ENCODE assay signal across 8 mouse cellular contexts in the genomic region with DNA sequence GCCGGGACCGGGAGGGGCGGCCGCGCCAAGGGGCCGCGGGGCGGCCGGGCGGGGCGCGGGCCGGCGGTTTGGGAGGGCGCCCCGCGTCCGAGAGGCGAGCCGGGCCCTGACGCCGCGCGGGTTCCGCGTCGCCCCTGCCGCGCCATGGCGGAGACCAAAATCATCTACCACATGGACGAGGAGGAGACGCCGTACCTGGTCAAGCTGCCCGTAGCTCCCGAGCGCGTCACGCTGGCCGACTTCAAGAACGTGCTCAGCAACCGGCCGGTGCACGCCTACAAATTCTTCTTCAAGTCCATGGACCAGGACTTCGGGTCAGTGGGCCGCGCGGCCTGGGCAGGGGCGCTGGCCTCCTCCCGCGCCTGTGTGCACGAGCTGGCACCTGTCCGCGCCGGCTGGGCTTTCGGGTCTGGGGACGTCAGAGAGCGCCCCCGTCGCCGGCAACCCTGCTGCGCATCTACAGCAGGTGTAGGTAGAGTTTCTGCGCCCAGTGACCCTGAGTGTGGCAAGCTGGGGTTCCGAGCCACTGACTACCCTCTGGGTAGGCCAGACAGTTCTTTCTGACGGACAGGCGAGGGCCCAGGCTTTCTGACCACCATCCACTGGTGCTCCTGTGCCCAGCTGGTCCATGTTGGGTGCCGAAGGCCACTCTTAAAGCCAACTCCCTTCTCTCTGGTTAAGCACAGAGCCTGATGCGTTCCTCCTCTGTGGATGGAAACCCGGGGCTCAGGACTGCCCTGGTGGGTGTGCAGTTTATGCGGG. TPM values are rescaled to one million over a fixed set of nuclear protein-coding genes. Genes with fewer than 3 reads are reported as not detected.
DNase-seq lines count a peak whose midpoint lies in the region; ATAC-seq and TF ChIP-seq lines count a peak whose summit lies in the region.

No protein-coding gene starts in this region.

- peak; percentile 20; the same call in 1 of the 2 replicates for ATAC-seq in heart, embryonic 11.5 days (replicated peaks; ENCODE audit: insufficient number of reproducible peaks, low FRiP score, low TSS enrichment)
- ATAC-seq in kidney, postnatal 0 days (replicated peaks; ENCODE audit: low FRiP score, low read depth) = peak; percentile 47

- H3K9me3 ChIP-seq in heart, embryonic 11.5 days (replicated peaks; ENCODE audit: control insufficient read depth, low read length) = no peaks in the 10 kb centered on the region
- H3K9me3 ChIP-seq in kidney, postnatal 0 days (replicated peaks; ENCODE audit: low read length) = no peaks in the 10 kb centered on the region

- peak overlapping the region; percentile 41; the same call in 1 of the 2 replicates for H3K27ac ChIP-seq in heart, embryonic 11.5 days (ENCODE audit: low read depth, low read length)
- H3K27ac ChIP-seq in kidney, postnatal 0 days = peak overlapping the region; percentile 79

- H3K4me2 ChIP-seq in heart, embryonic 11.5 days = peak overlapping the region; percentile 98
- peak overlapping the region; percentile 83 for H3K4me2 ChIP-seq in kidney, postnatal 0 days (ENCODE audit: low read length)

- WGBS in heart, embryonic 11.5 days (ENCODE audit: insufficient replicate concordance) = 3% methylated on average over 59 of the region's 69 CpGs
- 1% methylated on average over 62 of the region's 69 CpGs for WGBS in kidney, postnatal 0 days

- peak overlapping the region; percentile 83 for H3K4me3 ChIP-seq in heart, embryonic 11.5 days (ENCODE audit: low read depth, low read length)
- H3K4me3 ChIP-seq in kidney, postnatal 0 days (replicated peaks; ENCODE audit: low read depth, low read length) = peak overlapping the region; percentile 76

- DNase-seq in urinary bladder, postnatal 14 days (ENCODE audit: low spot score) = peak; percentile 57
- DNase-seq in urinary bladder, adult 18-20 months (ENCODE audit: low spot score in 2 of 2) = no peak
- DNase-seq in embryo, embryonic 10.5 days (ENCODE audit: low spot score) = peak; percentile 37
- DNase-seq in kidney, postnatal 0 days (ENCODE audit: low spot score) = peak; percentile 48
- peak; percentile 47 for DNase-seq in lung, postnatal 36 days
- peak; percentile 55 for DNase-seq in splenic B cell, adult 2 months (ENCODE audit: low read depth, low spot score)
- no peak for DNase-seq in right cerebral cortex, postnatal 25 days

- H3K27me3 ChIP-seq in heart, embryonic 11.5 days (ENCODE audit: control insufficient read depth, insufficient read depth, low read length) = no peaks in the 10 kb centered on the region
- H3K27me3 ChIP-seq in kidney, postnatal 0 days (ENCODE audit: insufficient read depth, low read length) = no peaks in the 10 kb centered on the region
- H3K27me3 ChIP-seq in splenic B cell, adult 2 months (ENCODE audit: control insufficient read depth, insufficient read depth, low read length, poor library complexity, severe bottlenecking) = no peaks in the 10 kb centered on the region

- peak overlapping the region; percentile 84 for H3K9ac ChIP-seq in heart, embryonic 11.5 days (ENCODE audit: low read depth, low read length)
- peak overlapping the region; percentile 84 for H3K9ac ChIP-seq in kidney, postnatal 0 days (ENCODE audit: low read depth, low read length)

- H3K4me1 ChIP-seq in heart, embryonic 11.5 days (ENCODE audit: control insufficient read depth, insufficient read depth, low read length) = peaks cover 11% of the 10 kb centered on the region
- peaks cover 17% of the 10 kb centered on the region for H3K4me1 ChIP-seq in kidney, postnatal 0 days (replicated peaks; ENCODE audit: insufficient read depth, low read length)

- TF ChIP-seq CTCF in kidney, postnatal 0 days (IDR thresholded peaks at IDR 0.05; ENCODE audit: low read depth) = 0 out of 2 replicates have a peak, but pooled peaks have one; percentile 14

- no peaks in the 10 kb centered on the region for H3K36me3 ChIP-seq in heart, embryonic 11.5 days (ENCODE audit: control insufficient read depth, insufficient read depth, low read length)
- peaks cover 17% of the 10 kb centered on the region; the same call in 1 of the 2 replicates for H3K36me3 ChIP-seq in kidney, postnatal 0 days (ENCODE audit: insufficient read depth, low read length)
- H3K36me3 ChIP-seq in splenic B cell, adult 2 months (ENCODE audit: control insufficient read depth, insufficient read depth, low read length, poor library complexity, severe bottlenecking) = no peaks in the 10 kb centered on the region

RNA-seq across cellular contexts. Expression of gene Dvl1, which starts 0.6 kb away (rescaled TPM):
- 5.8 and 6.8 TPM in 2 replicates for polyA plus RNA-seq in heart, embryonic 11.5 days (2014; fragmentation: Nextera tagmentation; extraction: Ambion mirVana)
- 9.9 and 16.6 TPM in 2 replicates for polyA plus RNA-seq in kidney, postnatal 0 days (2015; fragmentation: Nextera tagmentation; extraction: Ambion mirVana)

RNA-seq across cellular contexts. Expression of gene Mxra8, which starts 8.3 kb away (rescaled TPM):
- 34.5 and 37.2 TPM in 2 replicates for polyA plus RNA-seq in heart, embryonic 11.5 days (2014; fragmentation: Nextera tagmentation; extraction: Ambion mirVana)
- 100 and 111 TPM in 2 replicates for polyA plus RNA-seq in kidney, postnatal 0 days (2015; fragmentation: Nextera tagmentation; extraction: Ambion mirVana)

RNA-seq across cellular contexts. Expression of gene Tas1r3, which starts 15.4 kb away (rescaled TPM):
- polyA plus RNA-seq in heart, embryonic 11.5 days (2014; fragmentation: Nextera tagmentation; extraction: Ambion mirVana) = 0.11 and 0.18 TPM in 2 replicates
- polyA plus RNA-seq in kidney, postnatal 0 days (2015; fragmentation: Nextera tagmentation; extraction: Ambion mirVana) = 0.18 TPM in 2 replicates

RNA-seq across cellular contexts. Expression of gene Aurkaip1, which starts 16.7 kb away (rescaled TPM):
- 121 and 122 TPM in 2 replicates for polyA plus RNA-seq in heart, embryonic 11.5 days (2014; fragmentation: Nextera tagmentation; extraction: Ambion mirVana)
- 169 and 171 TPM in 2 replicates for polyA plus RNA-seq in kidney, postnatal 0 days (2015; fragmentation: Nextera tagmentation; extraction: Ambion mirVana)

RNA-seq across cellular contexts. Expression of gene Cptp, which starts 21.5 kb away (rescaled TPM):
- polyA plus RNA-seq in heart, embryonic 11.5 days (2014; fragmentation: Nextera tagmentation; extraction: Ambion mirVana) = 12.2 and 12.8 TPM in 2 replicates
- polyA plus RNA-seq in kidney, postnatal 0 days (2015; fragmentation: Nextera tagmentation; extraction: Ambion mirVana) = 14.8 and 17.2 TPM in 2 replicates

Comparison
In these comparisons a context has a peak if more than half of its experiments do, and no peak if none do; other contexts are left out.
1. DNase-seq: peak in urinary bladder, postnatal 14 days (single experiment), embryo, embryonic 10.5 days (single experiment), kidney, postnatal 0 days (single experiment), lung, postnatal 36 days (single experiment) and splenic B cell, adult 2 months (single experiment); none in urinary bladder, adult 18-20 months (0 of 2) and right cerebral cortex, postnatal 25 days (single experiment).